13 mouse cellular contexts compared by ENCODE assay signal in the genomic region with DNA sequence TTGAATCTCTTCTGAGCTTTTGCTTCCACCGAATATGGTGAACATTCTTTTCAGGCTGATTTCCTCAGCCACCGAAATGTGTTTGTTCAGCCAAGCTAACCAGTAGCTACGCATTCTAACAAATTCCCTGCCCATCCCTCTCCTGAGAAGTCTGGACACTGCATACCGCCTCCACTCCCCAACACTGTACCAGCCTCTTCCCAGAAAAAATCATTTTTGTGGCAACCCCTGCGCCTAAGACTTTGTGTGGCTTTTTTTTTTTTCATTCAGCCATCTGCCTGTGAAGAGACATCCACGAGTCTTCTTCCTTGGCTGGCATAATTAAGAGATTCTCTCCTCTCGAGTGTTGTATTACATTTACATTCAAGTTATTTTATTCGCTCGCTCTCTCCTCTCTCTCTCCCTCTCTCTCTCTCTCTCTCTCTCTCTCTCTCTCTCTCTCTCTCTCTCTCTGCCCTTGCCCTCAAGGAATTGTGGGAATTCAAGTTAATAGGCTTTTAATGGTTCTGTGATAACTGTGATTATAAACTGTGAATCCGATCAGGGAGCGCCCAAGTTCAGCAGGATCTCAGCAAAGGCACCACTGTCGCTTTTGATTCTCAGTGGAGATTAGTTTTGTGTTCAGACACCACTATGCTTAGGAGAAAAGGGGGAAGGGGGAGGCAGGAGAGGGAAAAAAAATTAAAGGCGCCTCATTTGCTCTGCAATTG. TPM values are rescaled to one million over a fixed set of nuclear protein-coding genes. Genes with fewer than 3 reads are reported as not detected.
A peak's percentile ranks its signal among the peaks of the same experiment; 100 is the strongest.
DNase-seq lines count a peak whose midpoint lies in the region; ATAC-seq and TF ChIP-seq lines count a peak whose summit lies in the region.
"Had no signal": no experiment of that assay in that cellular context is flagged by ENCODE, and none has a peak within 500 bp of the region (broad histone marks: within the 10 kb centered on the region; RNA-seq: fewer than 3 reads in every experiment).

No protein-coding gene starts in this region.

- 54% methylated on average over 13 of the region's 13 CpGs for WGBS in hindbrain, embryonic 13.5 days
- 70% methylated on average over 13 of the region's 13 CpGs for WGBS in hindbrain, embryonic 11.5 days
- 75% methylated on average over 13 of the region's 13 CpGs for WGBS in midbrain, embryonic 10.5 days
- 66% methylated on average over 13 of the region's 13 CpGs for WGBS in midbrain, embryonic 11.5 days
- WGBS in forebrain, postnatal 0 days = 20% methylated on average over 13 of the region's 13 CpGs
- WGBS in olfactory bulb, adult 2 months = 16% methylated on average over 13 of the region's 13 CpGs

- H3K4me2 ChIP-seq in hindbrain, embryonic 13.5 days = peak overlapping the region; percentile 37
- no peak overlapping the region for H3K4me2 ChIP-seq in hindbrain, embryonic 11.5 days (replicated peaks; ENCODE audit: low read depth, low read length)
- H3K4me2 ChIP-seq in midbrain, embryonic 11.5 days = no peak overlapping the region
- H3K4me2 ChIP-seq in forebrain, postnatal 0 days (ENCODE audit: low read depth) = peak overlapping the region; percentile 18

- TF ChIP-seq POLR2A in olfactory bulb, adult 2 months (IDR thresholded peaks at IDR 0.05; ENCODE audit: insufficient read depth, low read depth, low read length) = no peak

- H3K4me1 ChIP-seq in hindbrain, embryonic 13.5 days (replicated peaks) = peaks cover 34% of the 10 kb centered on the region
- H3K4me1 ChIP-seq in hindbrain, embryonic 11.5 days (replicated peaks; ENCODE audit: control insufficient read depth, insufficient read depth, low read length) = no peaks in the 10 kb centered on the region
- peaks cover 13% of the 10 kb centered on the region for H3K4me1 ChIP-seq in midbrain, embryonic 10.5 days
- no peaks in the 10 kb centered on the region for H3K4me1 ChIP-seq in midbrain, embryonic 11.5 days (ENCODE audit: control insufficient read depth, insufficient read depth, low read length)
- H3K4me1 ChIP-seq in forebrain, postnatal 0 days (ENCODE audit: insufficient read depth) = peaks cover 15% of the 10 kb centered on the region
- H3K4me1 ChIP-seq in olfactory bulb, adult 2 months (ENCODE audit: control insufficient read depth, insufficient read depth, low read length) = peaks cover 10% of the 10 kb centered on the region; the same call in 1 of the 2 replicates
- H3K4me1 ChIP-seq: heart, embryonic 10.5 days had no signal

- no peak for TF ChIP-seq CTCF in forebrain, postnatal 0 days (IDR thresholded peaks at IDR 0.05; ENCODE audit: low read depth)
- TF ChIP-seq CTCF in olfactory bulb, adult 2 months (IDR thresholded peaks at IDR 0.05; ENCODE audit: insufficient read depth, low read depth, low read length) = no peak

- no peak overlapping the region for H3K9ac ChIP-seq in hindbrain, embryonic 13.5 days
- H3K9ac ChIP-seq in hindbrain, embryonic 11.5 days (ENCODE audit: low read depth, low read length) = no peak overlapping the region
- H3K9ac ChIP-seq in midbrain, embryonic 11.5 days (ENCODE audit: low read length) = no peak overlapping the region
- no peak overlapping the region for H3K9ac ChIP-seq in forebrain, postnatal 0 days

- H3K36me3 ChIP-seq in hindbrain, embryonic 13.5 days = no peaks in the 10 kb centered on the region
- H3K36me3 ChIP-seq in hindbrain, embryonic 11.5 days (ENCODE audit: control insufficient read depth, insufficient read depth, low read length) = no peaks in the 10 kb centered on the region
- no peaks in the 10 kb centered on the region for H3K36me3 ChIP-seq in midbrain, embryonic 10.5 days
- H3K36me3 ChIP-seq in midbrain, embryonic 11.5 days (ENCODE audit: control insufficient read depth, insufficient read depth, low read length) = no peaks in the 10 kb centered on the region
- H3K36me3 ChIP-seq in forebrain, postnatal 0 days (ENCODE audit: insufficient read depth) = no peaks in the 10 kb centered on the region
- H3K36me3 ChIP-seq: heart, embryonic 10.5 days had no signal

- H3K9me3 ChIP-seq in hindbrain, embryonic 13.5 days = no peaks in the 10 kb centered on the region
- H3K9me3 ChIP-seq in hindbrain, embryonic 11.5 days (ENCODE audit: control insufficient read depth, low read length) = no peaks in the 10 kb centered on the region
- H3K9me3 ChIP-seq in midbrain, embryonic 10.5 days (replicated peaks) = no peaks in the 10 kb centered on the region
- no peaks in the 10 kb centered on the region for H3K9me3 ChIP-seq in midbrain, embryonic 11.5 days (ENCODE audit: control insufficient read depth, low read length)
- H3K9me3 ChIP-seq in forebrain, postnatal 0 days (ENCODE audit: low read length) = no peaks in the 10 kb centered on the region
- H3K9me3 ChIP-seq: heart, embryonic 10.5 days had no signal

- no peaks in the 10 kb centered on the region for H3K27me3 ChIP-seq in hindbrain, embryonic 13.5 days
- no peaks in the 10 kb centered on the region for H3K27me3 ChIP-seq in hindbrain, embryonic 11.5 days (ENCODE audit: control insufficient read depth, insufficient read depth, low read length)
- H3K27me3 ChIP-seq in midbrain, embryonic 10.5 days (ENCODE audit: low read depth, poor library complexity, severe bottlenecking) = no peaks in the 10 kb centered on the region
- no peaks in the 10 kb centered on the region for H3K27me3 ChIP-seq in midbrain, embryonic 11.5 days (ENCODE audit: control insufficient read depth, insufficient read depth, low read length)
- no peaks in the 10 kb centered on the region for H3K27me3 ChIP-seq in forebrain, postnatal 0 days (ENCODE audit: insufficient read depth, low read length)

- DNase-seq in hindbrain, embryonic 11.5 days (ENCODE audit: low spot score) = no peak
- no peak for DNase-seq in midbrain, embryonic 10.5 days (ENCODE audit: low spot score)
- DNase-seq in midbrain, embryonic 11.5 days (ENCODE audit: low spot score, missing footprints) = no peak
- peak; percentile 60 for DNase-seq in forebrain, postnatal 0 days
- DNase-seq in spleen, postnatal 14 days (ENCODE audit: low spot score in 2 of 2) = no peak
- no peak for DNase-seq in adrenal gland, adult 8-10 months

- H3K4me3 ChIP-seq in hindbrain, embryonic 13.5 days = no peak overlapping the region
- no peak overlapping the region for H3K4me3 ChIP-seq in hindbrain, embryonic 11.5 days (ENCODE audit: low read depth, low read length)
- H3K4me3 ChIP-seq in midbrain, embryonic 10.5 days = no peak overlapping the region
- H3K4me3 ChIP-seq in midbrain, embryonic 11.5 days (ENCODE audit: low read depth, low read length) = no peak overlapping the region
- no peak overlapping the region for H3K4me3 ChIP-seq in forebrain, postnatal 0 days (ENCODE audit: low read depth, low read length)
- H3K4me3 ChIP-seq in olfactory bulb, adult 2 months (ENCODE audit: insufficient read depth, low read depth, low read length) = peak overlapping the region; percentile 14; the same call in 1 of the 2 replicates
- H3K4me3 ChIP-seq: heart, embryonic 10.5 days had no signal

- H3K27ac ChIP-seq in hindbrain, embryonic 13.5 days = peak overlapping the region; percentile 77
- H3K27ac ChIP-seq in hindbrain, embryonic 11.5 days (ENCODE audit: low read depth, low read length) = no peak overlapping the region
- 0 out of 2 replicates have a peak overlapping the region, but pooled peaks have one; percentile 17 for H3K27ac ChIP-seq in midbrain, embryonic 10.5 days (replicated peaks)
- H3K27ac ChIP-seq in midbrain, embryonic 11.5 days (ENCODE audit: low read depth, low read length) = no peak overlapping the region
- H3K27ac ChIP-seq in forebrain, postnatal 0 days (ENCODE audit: low read depth, low read length) = peak overlapping the region; percentile 58
- peak overlapping the region; percentile 92 for H3K27ac ChIP-seq in olfactory bulb, adult 2 months (ENCODE audit: insufficient read depth, low read depth, low read length)
- H3K27ac ChIP-seq: heart, embryonic 10.5 days had no signal

- no peak for ATAC-seq in hindbrain, embryonic 13.5 days (ENCODE audit: low FRiP score)
- no peak for ATAC-seq in hindbrain, embryonic 11.5 days (ENCODE audit: low FRiP score)
- no peak for ATAC-seq in midbrain, embryonic 11.5 days (ENCODE audit: low FRiP score)
- ATAC-seq in forebrain, postnatal 0 days = peak; percentile 35; the same call in 1 of the 2 replicates
- ATAC-seq: intestine, postnatal 0 days; lung, postnatal 0 days had no signal

RNA-seq across cellular contexts. Expression of gene Tex36, which starts 6.8 kb away (rescaled TPM):
- polyA plus RNA-seq in hindbrain, embryonic 13.5 days (2015; fragmentation: Nextera tagmentation; extraction: Ambion mirVana) = 0.23 TPM in 1 of 2 replicates, not detected in the other
- polyA plus RNA-seq in hindbrain, embryonic 11.5 days (2014; fragmentation: Nextera tagmentation; extraction: Ambion mirVana) = not detected in 2 replicates
- polyA plus RNA-seq in midbrain, embryonic 10.5 days (2016; fragmentation: Nextera tagmentation; extraction: Ambion mirVana) = not detected in 2 replicates
- not detected in 2 replicates for polyA plus RNA-seq in midbrain, embryonic 11.5 days (2014; fragmentation: Nextera tagmentation; extraction: Ambion mirVana)
- not detected in 2 replicates for total RNA-seq in forebrain, postnatal 0 days (2014; rRNA removed)
- polyA plus RNA-seq in forebrain, postnatal 0 days (2015; fragmentation: Nextera tagmentation; extraction: Ambion mirVana) = 0.15 and 0.16 TPM in 2 replicates
- polyA plus RNA-seq in olfactory bulb, adult 2 months (2012; ENCODE audit: insufficient read depth, insufficient read length, low replicate concordance, missing spikeins) = not detected in 2 replicates
- not detected for total RNA-seq in adrenal gland, adult 8-10 months (2022)
- polyA plus RNA-seq: frontal cortex, adult 2 months; heart, embryonic 10.5 days; intestine, postnatal 0 days; lung, postnatal 0 days; spleen, adult 2 months had no signal

RNA-seq across cellular contexts. Expression of gene Edrf1, which starts 28.6 kb away (rescaled TPM):
- 21.6 and 23.8 TPM in 2 replicates for polyA plus RNA-seq in hindbrain, embryonic 13.5 days (2015; fragmentation: Nextera tagmentation; extraction: Ambion mirVana)
- 29.0 and 34.0 TPM in 2 replicates for polyA plus RNA-seq in hindbrain, embryonic 11.5 days (2014; fragmentation: Nextera tagmentation; extraction: Ambion mirVana)
- 26.0 and 29.1 TPM in 2 replicates for polyA plus RNA-seq in midbrain, embryonic 10.5 days (2016; fragmentation: Nextera tagmentation; extraction: Ambion mirVana)
- 34.1 and 38.8 TPM in 2 replicates for polyA plus RNA-seq in midbrain, embryonic 11.5 days (2014; fragmentation: Nextera tagmentation; extraction: Ambion mirVana)
- total RNA-seq in forebrain, postnatal 0 days (2014; rRNA removed) = 27.8 and 29.5 TPM in 2 replicates
- polyA plus RNA-seq in forebrain, postnatal 0 days (2015; fragmentation: Nextera tagmentation; extraction: Ambion mirVana) = 5.8 and 10.5 TPM in 2 replicates
- polyA plus RNA-seq in olfactory bulb, adult 2 months (2012; ENCODE audit: insufficient read depth, insufficient read length, low replicate concordance, missing spikeins) = not detected in 2 replicates
- 10 to 100 TPM; 17.2 to 27.1 (median 19.8) TPM for total RNA-seq in adrenal gland, adult 8-10 months (2022)

Comparison
In these comparisons a context has a peak if more than half of its experiments do, and no peak if none do; other contexts are left out.
1. H3K27ac ChIP-seq: peak in hindbrain, embryonic 13.5 days (single experiment), midbrain, embryonic 10.5 days (single experiment), forebrain, postnatal 0 days (single experiment) and olfactory bulb, adult 2 months (single experiment); none in hindbrain, embryonic 11.5 days (single experiment) and midbrain, embryonic 11.5 days (single experiment).
2. H3K4me2 ChIP-seq: peak in hindbrain, embryonic 13.5 days (single experiment) and forebrain, postnatal 0 days (single experiment); none in hindbrain, embryonic 11.5 days (single experiment) and midbrain, embryonic 11.5 days (single experiment).